Mouse (Mus musculus): Measurements from ENCODE around the gene Sumo3. TPM values are rescaled to one million over a fixed set of nuclear protein-coding genes. Genes with fewer than 3 reads are reported as not detected.

Sumo3 gene
- polyA plus RNA-seq, 1 experiment from 2014 or later = 334 TPM

DNA sequence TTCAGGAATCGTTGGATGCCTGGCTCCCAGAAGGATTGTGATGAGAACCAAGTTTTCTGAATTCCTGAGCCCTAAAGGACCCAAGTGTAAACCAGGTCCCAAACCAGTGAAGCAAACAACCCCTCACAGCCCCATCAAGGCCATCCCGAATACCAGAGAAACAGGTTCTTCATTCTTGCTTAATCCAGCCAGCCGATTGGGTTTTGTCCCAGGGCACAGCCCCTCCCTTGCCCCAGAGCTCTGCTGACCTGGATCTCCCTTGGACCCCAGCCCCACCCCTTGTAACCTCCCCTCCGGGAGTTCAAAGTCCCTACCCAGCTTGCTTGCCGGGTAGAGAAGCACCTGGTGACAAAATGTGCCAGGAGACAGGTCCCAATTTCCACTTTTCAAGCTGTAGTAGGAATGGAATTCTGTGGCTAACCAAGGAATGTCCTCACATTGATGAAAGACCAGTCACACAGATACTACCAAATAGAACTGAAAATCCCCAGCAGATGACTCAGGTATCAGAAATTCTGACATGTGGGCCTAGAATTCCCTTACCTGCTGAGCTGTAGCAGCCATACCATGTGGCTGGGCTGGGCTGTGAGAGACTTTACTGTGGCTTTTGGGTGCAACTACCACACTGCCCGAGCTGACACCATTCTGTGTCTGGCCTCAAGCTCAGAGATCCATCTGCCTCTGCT is 35.8 kb upstream of the Sumo3 start:
- H3K9me3 ChIP-seq (ENCODE audit: control insufficient read depth, low read length) = no peaks in the 10 kb centered on the region
- no peaks in the 10 kb centered on the region for H3K36me3 ChIP-seq (ENCODE audit: control insufficient read depth, insufficient read depth, low read length)
- no peak overlapping the region for H3K27ac ChIP-seq (ENCODE audit: low read depth, low read length)
- H3K4me1 ChIP-seq (ENCODE audit: control insufficient read depth, insufficient read depth, low read depth, low read length) = no peaks in the 10 kb centered on the region
- H3K4me3 ChIP-seq (ENCODE audit: low read length) = no peak overlapping the region
- no peaks in the 10 kb centered on the region for H3K27me3 ChIP-seq (replicated peaks; ENCODE audit: control insufficient read depth, insufficient read depth, low read length)
- no peak for ATAC-seq
- no peak overlapping the region for H3K9ac ChIP-seq (ENCODE audit: low read depth, low read length)
- 63% methylated on average over 6 of the region's 6 CpGs for WGBS
- H3K4me2 ChIP-seq (ENCODE audit: low read length) = no peak overlapping the region

DNA sequence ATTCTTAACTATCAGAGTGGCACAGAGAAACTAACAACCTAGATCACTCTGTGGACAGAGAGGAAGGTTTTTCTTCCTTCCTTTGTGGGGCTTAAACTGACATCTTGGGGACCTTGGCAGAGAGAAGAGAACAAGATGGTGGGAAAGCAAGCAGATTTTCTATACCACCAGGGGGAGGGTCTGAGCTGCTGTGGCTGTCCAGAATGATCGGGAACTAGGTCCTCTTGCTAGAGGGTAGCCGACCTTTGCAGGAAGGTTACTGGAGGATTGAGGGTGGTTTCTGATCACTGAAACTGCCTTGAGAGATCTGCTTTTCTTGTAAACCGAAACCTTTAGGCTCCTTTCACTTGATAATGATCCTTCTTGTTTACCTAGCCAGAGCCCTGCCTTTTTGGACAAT is 33.7 kb upstream of the Sumo3 start:
- Histone ChIP-seq H3K36me3 (ENCODE audit: control insufficient read depth, insufficient read depth, low read length) (no peaks in the 10 kb centered on the region), H3K27me3 (replicated peaks; ENCODE audit: control insufficient read depth, insufficient read depth, low read length) (no peaks in the 10 kb centered on the region), H3K9ac (ENCODE audit: low read depth, low read length) (no peak overlapping the region), H3K9me3 (ENCODE audit: control insufficient read depth, low read length) (no peaks in the 10 kb centered on the region), H3K4me3 (ENCODE audit: low read length) (no peak overlapping the region), H3K4me1 (ENCODE audit: control insufficient read depth, insufficient read depth, low read depth, low read length) (no peaks in the 10 kb centered on the region), H3K4me2 (ENCODE audit: low read length) (no peak overlapping the region), H3K27ac (ENCODE audit: low read depth, low read length) (no peak overlapping the region)
- ATAC-seq = no peak
- WGBS = 26% methylated on average over 3 of the region's 3 CpGs

DNA sequence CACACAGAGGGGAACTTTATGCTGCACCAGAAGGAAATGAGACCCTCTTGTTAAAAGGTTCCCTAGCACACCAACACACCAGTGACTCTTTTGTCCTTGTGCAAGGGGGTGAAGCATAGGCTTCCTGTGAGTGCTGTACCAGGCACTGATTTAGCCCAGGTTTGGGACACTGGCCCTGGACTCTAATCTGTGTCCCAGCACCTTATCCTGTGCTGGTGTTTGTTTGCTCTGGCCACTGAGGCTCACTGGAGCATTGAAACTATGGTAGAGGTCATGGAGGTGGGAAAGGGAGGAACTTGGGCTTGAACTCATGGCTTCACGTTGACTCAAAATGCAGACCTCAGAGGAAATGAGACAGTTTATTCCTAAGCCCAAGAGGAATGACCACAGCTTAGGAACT is 32.7 kb upstream of the Sumo3 start:
- Histone ChIP-seq H3K9ac (ENCODE audit: low read depth, low read length) (no peak overlapping the region), H3K4me2 (ENCODE audit: low read length) (no peak overlapping the region), H3K9me3 (ENCODE audit: control insufficient read depth, low read length) (no peaks in the 10 kb centered on the region), H3K27me3 (replicated peaks; ENCODE audit: control insufficient read depth, insufficient read depth, low read length) (no peaks in the 10 kb centered on the region), H3K4me3 (ENCODE audit: low read length) (no peak overlapping the region), H3K36me3 (ENCODE audit: control insufficient read depth, insufficient read depth, low read length) (no peaks in the 10 kb centered on the region), H3K4me1 (ENCODE audit: control insufficient read depth, insufficient read depth, low read depth, low read length) (no peaks in the 10 kb centered on the region), H3K27ac (ENCODE audit: low read depth, low read length) (no peak overlapping the region)
- 77% methylated on average over 1 of the region's 1 CpGs for WGBS
- ATAC-seq = no peak

DNA sequence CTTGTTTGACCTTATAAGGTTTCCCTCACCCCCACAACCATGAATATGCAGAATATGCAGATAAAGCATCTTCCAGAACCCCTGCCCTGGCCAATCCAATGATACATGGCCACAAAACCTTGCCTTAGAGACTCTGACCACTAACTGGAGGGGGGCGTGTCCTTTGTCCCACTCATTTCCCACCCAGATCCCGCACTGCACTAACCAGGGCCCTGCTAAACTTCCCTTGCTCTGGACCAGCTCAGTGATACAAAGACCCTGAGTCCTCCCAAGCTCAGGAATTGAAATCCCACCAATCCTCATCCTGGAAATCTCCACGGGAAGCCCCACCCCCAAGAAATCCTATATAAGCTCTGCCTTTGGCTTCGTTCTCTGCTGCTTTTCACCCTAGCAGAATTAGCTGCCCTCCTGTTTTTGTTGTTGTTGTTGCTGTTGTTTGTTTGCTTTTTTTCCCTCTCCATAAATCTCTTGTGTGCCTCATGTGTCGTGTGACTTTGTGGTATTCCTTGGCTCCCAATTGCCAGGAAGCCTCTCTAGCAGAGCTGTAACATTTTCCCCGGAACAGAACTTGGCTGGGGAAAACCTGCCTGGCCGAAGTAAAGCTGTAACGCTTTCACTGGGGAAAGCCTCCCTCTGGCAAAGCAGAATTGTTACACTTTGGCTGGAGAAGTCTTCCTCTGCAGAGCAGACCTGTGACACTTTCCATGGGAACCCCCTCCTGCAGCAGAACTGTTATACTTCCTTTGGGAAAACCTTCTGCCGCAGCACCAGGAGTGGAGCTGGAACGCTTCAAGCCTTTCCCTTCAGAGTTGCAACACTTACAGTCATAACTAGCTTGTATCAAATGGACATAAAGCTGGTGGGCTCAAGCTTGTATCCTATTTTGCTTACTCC is 25.6 kb upstream of the Sumo3 start:
- no peak overlapping the region for H3K9ac ChIP-seq (ENCODE audit: low read depth, low read length)
- 64% methylated on average over 10 of the region's 10 CpGs for WGBS
- H3K9me3 ChIP-seq (ENCODE audit: control insufficient read depth, low read length) = no peaks in the 10 kb centered on the region
- H3K36me3 ChIP-seq (ENCODE audit: control insufficient read depth, insufficient read depth, low read length) = no peaks in the 10 kb centered on the region
- no peak overlapping the region for H3K27ac ChIP-seq (ENCODE audit: low read depth, low read length)
- H3K27me3 ChIP-seq (replicated peaks; ENCODE audit: control insufficient read depth, insufficient read depth, low read length) = no peaks in the 10 kb centered on the region
- H3K4me1 ChIP-seq (ENCODE audit: control insufficient read depth, insufficient read depth, low read depth, low read length) = peaks cover 19% of the 10 kb centered on the region
- H3K4me2 ChIP-seq (ENCODE audit: low read length) = no peak overlapping the region
- ATAC-seq = no peak
- H3K4me3 ChIP-seq (ENCODE audit: low read length) = no peak overlapping the region

DNA sequence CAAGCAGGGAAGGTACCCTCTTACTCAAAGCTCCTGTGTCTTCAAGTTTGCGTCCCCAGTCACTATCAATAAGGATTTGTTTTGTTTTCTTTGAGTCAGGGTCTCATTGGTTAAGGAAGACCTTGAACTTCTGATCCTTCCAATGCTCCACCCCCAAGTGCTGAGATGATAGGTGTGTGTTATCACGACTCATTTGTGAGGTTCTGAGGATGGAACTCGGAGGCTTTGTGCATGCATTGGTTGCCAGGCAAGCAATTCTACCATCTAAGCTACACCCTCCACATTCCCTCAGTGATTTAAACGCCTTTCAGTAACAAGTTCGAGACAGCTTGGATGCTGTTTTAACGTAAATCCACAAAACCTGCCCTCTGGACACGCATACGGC is 24.9 kb upstream of the Sumo3 start:
- H3K4me2 ChIP-seq (ENCODE audit: low read length) = peak overlapping the region; percentile 95
- WGBS = 9% methylated on average over 8 of the region's 8 CpGs
- no peak; the same call in 1 of the 2 replicates for ATAC-seq
- H3K4me1 ChIP-seq (ENCODE audit: control insufficient read depth, insufficient read depth, low read depth, low read length) = peaks cover 19% of the 10 kb centered on the region
- peak overlapping the region; percentile 93 for H3K4me3 ChIP-seq (ENCODE audit: low read length)
- H3K27ac ChIP-seq (ENCODE audit: low read depth, low read length) = peak overlapping the region; percentile 91
- no peaks in the 10 kb centered on the region for H3K9me3 ChIP-seq (ENCODE audit: control insufficient read depth, low read length)
- H3K36me3 ChIP-seq (ENCODE audit: control insufficient read depth, insufficient read depth, low read length) = 0 out of 2 replicates have a peak, but pooled peaks cover 3% of the 10 kb centered on the region
- H3K9ac ChIP-seq (ENCODE audit: low read depth, low read length) = peak overlapping the region; percentile 81
- no peaks in the 10 kb centered on the region for H3K27me3 ChIP-seq (replicated peaks; ENCODE audit: control insufficient read depth, insufficient read depth, low read length)

DNA sequence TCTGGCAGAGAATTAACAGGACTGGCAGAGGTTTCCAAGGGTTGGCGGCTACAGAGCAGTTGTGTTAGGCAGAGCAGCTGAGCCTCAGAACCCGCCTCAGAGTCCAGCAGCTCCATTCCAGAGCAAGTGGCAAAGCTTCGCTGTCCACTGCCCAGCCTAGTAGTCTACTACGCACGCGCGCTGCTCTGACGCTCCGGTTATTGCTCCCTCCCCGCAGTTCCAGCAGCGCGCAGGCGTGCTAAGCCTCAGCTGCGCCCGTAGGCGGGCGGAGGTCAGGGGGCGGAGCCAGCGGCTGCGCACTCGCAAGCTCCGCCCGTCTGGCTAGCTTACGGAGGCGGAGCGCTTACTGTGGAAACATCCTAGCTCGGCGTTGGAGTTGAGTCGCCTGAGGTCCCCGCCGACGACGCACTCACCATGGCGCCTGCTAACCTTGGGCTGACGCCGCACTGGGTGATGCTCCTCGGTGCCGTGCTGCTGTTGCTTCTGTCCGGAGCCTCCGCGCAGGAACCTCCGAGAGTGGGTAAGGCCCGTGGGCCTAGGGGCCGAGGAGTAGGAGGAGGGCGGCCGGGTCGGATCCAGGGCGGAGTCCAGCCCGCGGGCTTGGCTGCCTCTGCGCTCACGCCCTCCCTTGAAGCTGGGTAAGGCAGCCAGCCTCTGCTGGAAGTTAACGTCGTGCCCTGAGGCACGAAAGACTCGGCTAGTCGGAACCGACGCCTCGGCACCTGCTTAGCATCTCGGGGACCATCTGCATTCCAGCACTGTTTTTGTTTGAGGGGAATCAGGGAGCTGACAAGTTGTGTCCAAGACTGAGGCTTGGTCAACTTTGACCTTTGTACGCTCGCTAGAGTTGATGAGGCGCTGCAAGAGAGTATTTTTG is 24.3 kb upstream of the Sumo3 start, which contains the start of gene Pttg1ip:
Pttg1ip (plus strand) TSS at position 313 of the 877 bp plus-strand sequence.
- Histone ChIP-seq H3K9me3 (ENCODE audit: control insufficient read depth, low read length) (no peaks in the 10 kb centered on the region), H3K4me2 (ENCODE audit: low read length) (peak within 1 kb of the TSS; percentile 95), H3K4me3 (ENCODE audit: low read length) (peak within 1 kb of the TSS; percentile 93), H3K27ac (ENCODE audit: low read depth, low read length) (peak within 1 kb of the TSS; percentile 91), H3K4me1 (ENCODE audit: control insufficient read depth, insufficient read depth, low read depth, low read length) (peaks cover 19% of the 10 kb centered on the region), H3K36me3 (ENCODE audit: control insufficient read depth, insufficient read depth, low read length) (0 out of 2 replicates have a peak, but pooled peaks cover 3% of the 10 kb centered on the region), H3K27me3 (replicated peaks; ENCODE audit: control insufficient read depth, insufficient read depth, low read length) (no peaks in the 10 kb centered on the region), H3K9ac (ENCODE audit: low read depth, low read length) (peak within 1 kb of the TSS; percentile 96)
- WGBS = under 1% methylated on average over 61 of the region's 64 CpGs
- peak; percentile 98 for ATAC-seq

DNA sequence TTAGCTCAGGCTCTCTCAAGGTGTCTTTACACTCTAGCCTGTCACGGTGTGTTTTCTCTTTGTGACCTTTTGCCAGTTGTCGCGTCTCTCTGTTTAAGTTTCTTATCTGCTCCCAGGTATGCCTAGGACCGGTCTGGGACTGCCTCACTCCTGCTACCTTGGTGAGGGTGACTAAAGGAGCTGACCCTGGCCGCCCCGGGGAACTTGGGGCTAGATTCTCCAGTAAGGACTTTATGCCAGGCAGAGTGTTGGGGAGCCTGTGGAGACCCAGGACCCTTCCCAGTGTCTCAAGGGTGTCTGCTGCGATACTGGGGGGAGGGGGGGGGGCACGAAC is 23.6 kb upstream of the Sumo3 start:
- H3K9ac ChIP-seq (ENCODE audit: low read depth, low read length) = peak overlapping the region; percentile 96
- H3K4me3 ChIP-seq (ENCODE audit: low read length) = peak overlapping the region; percentile 93
- no peaks in the 10 kb centered on the region for H3K9me3 ChIP-seq (ENCODE audit: control insufficient read depth, low read length)
- peaks cover 19% of the 10 kb centered on the region for H3K4me1 ChIP-seq (ENCODE audit: control insufficient read depth, insufficient read depth, low read depth, low read length)
- H3K27me3 ChIP-seq (replicated peaks; ENCODE audit: control insufficient read depth, insufficient read depth, low read length) = no peaks in the 10 kb centered on the region
- ATAC-seq = 0 out of 2 replicates have a peak, but pooled peaks have one; percentile 9
- H3K27ac ChIP-seq (ENCODE audit: low read depth, low read length) = no peak overlapping the region; the same call in 1 of the 2 replicates
- peak overlapping the region; percentile 95 for H3K4me2 ChIP-seq (ENCODE audit: low read length)
- 0 out of 2 replicates have a peak, but pooled peaks cover 3% of the 10 kb centered on the region for H3K36me3 ChIP-seq (ENCODE audit: control insufficient read depth, insufficient read depth, low read length)
- WGBS = 10% methylated on average over 8 of the region's 8 CpGs

DNA sequence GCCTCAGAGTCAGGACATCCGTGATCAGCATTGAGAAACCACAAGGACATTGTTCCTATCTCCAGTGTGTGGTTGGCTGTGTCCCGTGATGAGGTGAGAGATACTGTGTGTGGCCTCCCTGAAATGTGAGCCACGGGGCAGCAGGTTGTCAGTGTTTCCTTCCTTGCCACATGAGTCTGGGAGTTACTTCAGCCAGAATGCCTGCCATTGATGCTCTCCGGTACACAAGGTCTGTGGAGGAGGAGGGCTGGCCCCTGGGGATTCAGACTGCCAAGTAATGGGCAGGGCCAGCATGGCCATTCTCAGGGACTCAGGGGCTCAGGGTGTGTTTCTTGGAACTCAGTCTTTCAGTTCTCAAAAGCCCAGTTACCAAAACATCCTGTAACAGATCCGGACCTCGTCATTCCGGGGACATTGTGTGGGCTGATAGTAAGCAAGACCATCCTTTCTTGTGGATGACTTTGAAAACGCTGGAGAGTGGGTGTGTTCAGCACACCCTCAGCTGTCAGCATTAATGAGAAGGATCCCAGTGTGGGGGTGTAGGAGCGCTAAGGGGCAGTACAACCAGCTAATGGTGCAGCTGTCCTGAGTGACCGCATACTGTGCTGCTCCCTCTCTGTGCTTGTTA is 22.0 kb upstream of the Sumo3 start:
- 66% methylated on average over 10 of the region's 10 CpGs for WGBS
- Histone ChIP-seq H3K9me3 (ENCODE audit: control insufficient read depth, low read length) (no peaks in the 10 kb centered on the region), H3K27me3 (replicated peaks; ENCODE audit: control insufficient read depth, insufficient read depth, low read length) (no peaks in the 10 kb centered on the region), H3K9ac (ENCODE audit: low read depth, low read length) (no peak overlapping the region), H3K36me3 (ENCODE audit: control insufficient read depth, insufficient read depth, low read length) (0 out of 2 replicates have a peak, but pooled peaks cover 3% of the 10 kb centered on the region), H3K27ac (ENCODE audit: low read depth, low read length) (no peak overlapping the region), H3K4me1 (ENCODE audit: control insufficient read depth, insufficient read depth, low read depth, low read length) (peaks cover 19% of the 10 kb centered on the region), H3K4me3 (ENCODE audit: low read length) (no peak overlapping the region), H3K4me2 (ENCODE audit: low read length) (no peak overlapping the region)
- no peak for ATAC-seq
